Mouse (Mus musculus) heart, postnatal 0 days (tissue): ENCODE data around the gene Prss21. TPM values are rescaled to one million over a fixed set of nuclear protein-coding genes. Genes with fewer than 3 reads are reported as not detected.

Experiments used
- ATAC-seq: fragments of 200-750 bp; cut with Nextera tagmentation; 2 replicates; pipeline ENCODE4 v1.8.0; 2017; ENCODE audit warnings: low read depth, moderate number of reproducible peaks, moderate library complexity; ENCODE audit not compliant: insufficient read depth
- DNase-seq: peaks from one replicate; pipeline ENCODE4 v3.0.0-alpha.2; 2016; ENCODE audit warnings: low spot score
- H3K27ac ChIP-seq: fragments of 300-500 bp; sonication (generic); 2 replicates; pipeline ENCODE4 v1.5.1; 2014; ENCODE audit warnings: low read depth, mild to moderate bottlenecking
- H3K27me3 ChIP-seq: fragments of 300-500 bp; sonication (generic); 2 replicates; pipeline ENCODE4 v1.6.1; 2014; ENCODE audit warnings: low read length, mixed read lengths; ENCODE audit not compliant: control insufficient read depth, insufficient read depth
- H3K36me3 ChIP-seq: fragments of 300-500 bp; sonication (generic); replicated peaks from 2 replicates; pipeline ENCODE4 v1.6.1; 2014; ENCODE audit warnings: low read length, mixed read lengths; ENCODE audit not compliant: control insufficient read depth, insufficient read depth
- H3K4me1 ChIP-seq: fragments of 300-500 bp; sonication (generic); 2 replicates; pipeline ENCODE4 v1.6.1; 2014; ENCODE audit warnings: antibody characterized with exemption; ENCODE audit not compliant: control insufficient read depth, insufficient read depth
- H3K4me2 ChIP-seq: fragments of 300-500 bp; sonication (generic); 2 replicates; pipeline ENCODE4 v1.6.1; 2014; ENCODE audit warnings: low read depth, mild to moderate bottlenecking, low read length, moderate library complexity
- H3K4me3 ChIP-seq: fragments of 300-500 bp; sonication (generic); 2 replicates; pipeline ENCODE4 v1.5.1; 2014; ENCODE audit warnings: low read depth, low read length
- H3K9ac ChIP-seq: fragments of 300-500 bp; sonication (generic); replicated peaks from 2 replicates; pipeline ENCODE4 v1.6.1; 2014; ENCODE audit warnings: low read depth, low read length, mixed read lengths
- H3K9me3 ChIP-seq: fragments of 300-500 bp; sonication (generic); replicated peaks from 2 replicates; pipeline ENCODE4 v1.6.1; 2016; ENCODE audit warnings: low read length; ENCODE audit not compliant: control insufficient read depth
- CTCF ChIP-seq: IDR thresholded peaks from 2 replicates; pipeline ENCODE4 v1.5.1; 2016; ENCODE audit warnings: antibody characterized with exemption, control low read depth, low read depth
- EP300 ChIP-seq: IDR thresholded peaks from 2 replicates; pipeline ENCODE4 v1.6.1; 2016; ENCODE audit warnings: antibody characterized with exemption, low read depth
- WGBS: fragments of 180-500 bp; shearing (Covaris S2); extraction: QIAGEN DNeasy Blood & Tissue Kit; methylation state at CpG from one replicate; pipeline ENCODE4 v1.1.7; 2014; 5-methylcytosine and 5-hydroxymethylcytosine counted together
- polyA plus RNA-seq: library from polyadenylated mRNA; unstranded; fragments of >200 nt; fragmentation: Nextera tagmentation; extraction: Ambion mirVana; gene quantifications from 2 replicates; pipeline ENCODE4 v1.2.1, GENCODE M21; 2015
- total RNA-seq: library from RNA; depleted of rRNA; stranded (reverse); fragments of >200 nt; gene quantifications from 2 replicates; pipeline ENCODE4 v1.2.3, GENCODE M21; 2014; ENCODE audit warnings: low replicate concordance; rRNA removed

Gene Prss21
- total RNA-seq (not detected in 2 replicates), polyA plus RNA-seq (not detected in 2 replicates)

GRCm38 (mm10) chr17:23867756-23868155 is at the start of gene Prss21:
Gene Prss21 (plus strand): TSS chr17:23868056.
- Histone ChIP-seq H3K36me3 (no peaks in the 10 kb centered on the region), H3K4me2 (no peak within 1 kb of the TSS), H3K27ac (no peak within 1 kb of the TSS), H3K4me3 (no peak within 1 kb of the TSS), H3K4me1 (no peaks in the 10 kb centered on the region), H3K27me3 (no peaks in the 10 kb centered on the region), H3K9me3 (no peaks in the 10 kb centered on the region), H3K9ac (no peak within 1 kb of the TSS)
- WGBS: 86% methylated on average over 15 of the region's 15 CpGs
- no peak for ATAC-seq
- no peak for DNase-seq
- TF ChIP-seq CTCF (no peak), EP300 (no peak)

- 92% methylated on average over 8 of the region's 8 CpGs for WGBS
These were observed 49.3 kb upstream of the Prss21 start for GRCm38 (mm10) chr17:23818579-23818978.

GRCm38 (mm10) chr17:23819235-23819634 is 48.6 kb upstream of the Prss21 start:
- H3K36me3 ChIP-seq: peaks cover 100% of the 10 kb centered on the region
- WGBS: 98% methylated on average over 25 of the region's 25 CpGs
- no peak overlapping the region for H3K9ac ChIP-seq
- DNase-seq (no peak), ATAC-seq (no peak)
- no peaks in the 10 kb centered on the region for H3K27me3 ChIP-seq
- no peaks in the 10 kb centered on the region for H3K9me3 ChIP-seq
- H3K4me3 ChIP-seq: no peak overlapping the region
- H3K27ac ChIP-seq: no peak overlapping the region
- TF ChIP-seq EP300: no peak
- no peaks in the 10 kb centered on the region for H3K4me1 ChIP-seq
- no peak overlapping the region for H3K4me2 ChIP-seq

More at GRCm38 (mm10) chr17:23818579-23818978, 49.3 kb upstream of the Prss21 start:
- Histone ChIP-seq H3K4me1 (no peaks in the 10 kb centered on the region), H3K9ac (no peak overlapping the region), H3K4me3 (no peak overlapping the region), H3K36me3 (peaks cover 99% of the 10 kb centered on the region), H3K27ac (no peak overlapping the region), H3K4me2 (no peak overlapping the region), H3K27me3 (no peaks in the 10 kb centered on the region), H3K9me3 (no peaks in the 10 kb centered on the region)
- no peak for DNase-seq
- TF ChIP-seq CTCF: no peak
- TF ChIP-seq EP300: no peak
- no peak for ATAC-seq

- no peaks in the 10 kb centered on the region for H3K9me3 ChIP-seq
- DNase-seq (no peak), ATAC-seq (no peak)
- no peak overlapping the region for H3K4me2 ChIP-seq
- TF ChIP-seq CTCF (no peak), EP300 (no peak)
- 95% methylated on average over 5 of the region's 5 CpGs for WGBS
- H3K9ac ChIP-seq: no peak overlapping the region
- H3K4me1 ChIP-seq: no peaks in the 10 kb centered on the region
- no peak overlapping the region for H3K4me3 ChIP-seq
- H3K27me3 ChIP-seq: no peaks in the 10 kb centered on the region
- no peak overlapping the region for H3K27ac ChIP-seq
- H3K36me3 ChIP-seq: peaks cover 100% of the 10 kb centered on the region
These were observed 47.1 kb upstream of the Prss21 start for GRCm38 (mm10) chr17:23820731-23821130.

- H3K36me3 ChIP-seq: peaks cover 97% of the 10 kb centered on the region
- ATAC-seq: no peak
- WGBS: 56% methylated on average over 6 of the region's 6 CpGs
These were observed 45.8 kb upstream of the Prss21 start for GRCm38 (mm10) chr17:23822094-23822493.

GRCm38 (mm10) chr17:23823018-23823417 is 44.8 kb upstream of the Prss21 start:
- 74% methylated on average over 16 of the region's 16 CpGs for WGBS
- H3K9ac ChIP-seq: no peak overlapping the region
- H3K4me3 ChIP-seq: no peak overlapping the region
- H3K9me3 ChIP-seq: no peaks in the 10 kb centered on the region
- TF ChIP-seq EP300 (no peak), CTCF (no peak)
- peaks cover 87% of the 10 kb centered on the region for H3K36me3 ChIP-seq
- 0 out of 2 replicates have a peak, but pooled peaks cover 9% of the 10 kb centered on the region for H3K4me1 ChIP-seq
- no peak for ATAC-seq
- no peak for DNase-seq
- H3K27ac ChIP-seq: no peak overlapping the region
- H3K4me2 ChIP-seq: no peak overlapping the region
- no peaks in the 10 kb centered on the region for H3K27me3 ChIP-seq

More at GRCm38 (mm10) chr17:23822094-23822493, 45.8 kb upstream of the Prss21 start:
- 0 out of 2 replicates have a peak overlapping the region, but pooled peaks have one; percentile 9 for H3K27ac ChIP-seq
- H3K4me2 ChIP-seq: no peak overlapping the region
- H3K4me3 ChIP-seq: no peak overlapping the region
- no peak for DNase-seq
- TF ChIP-seq EP300 (no peak), CTCF (no peak)
- no peaks in the 10 kb centered on the region for H3K9me3 ChIP-seq
- H3K4me1 ChIP-seq: no peaks in the 10 kb centered on the region
- H3K27me3 ChIP-seq: no peaks in the 10 kb centered on the region
- H3K9ac ChIP-seq: no peak overlapping the region
